Mouse (Mus musculus): ENCODE results near the gene Ccdc86. TPM values are rescaled to one million over a fixed set of nuclear protein-coding genes. Genes with fewer than 3 reads are reported as not detected.

Ccdc86 gene
- total RNA-seq, 1 experiment: 25.7 TPM

DNA sequence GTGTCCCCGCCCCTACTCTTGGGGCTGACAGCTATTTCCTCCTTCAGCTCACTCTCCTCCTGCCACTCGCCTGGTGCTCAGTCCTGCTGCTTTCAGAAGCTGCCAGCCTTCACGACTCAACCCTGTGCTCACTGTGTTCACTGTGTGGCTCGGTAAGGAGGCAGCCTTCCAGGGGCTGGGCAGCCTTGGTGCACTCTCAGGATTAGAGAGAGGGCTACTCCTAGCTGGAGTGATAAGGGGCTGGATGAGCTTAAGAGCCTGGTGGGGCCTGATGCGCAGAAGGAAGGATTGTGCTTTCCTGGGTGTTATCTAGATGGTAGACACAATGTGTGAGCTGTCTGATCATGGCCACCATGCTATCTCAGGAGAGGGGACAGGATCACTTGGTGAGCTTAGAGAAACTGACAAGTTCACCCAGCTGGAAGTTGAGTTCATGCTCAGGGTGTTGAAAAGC is 11.9 kb downstream of the Ccdc86 start, which contains the start of gene Ptgdr2:
Gene Ptgdr2, plus strand, starts transcription at position 51 of the 454 bp plus-strand sequence.
- no peak within 1 kb of the TSS for H3K4me3 ChIP-seq (ENCODE audit: insufficient read depth in 1 of 2, low read depth in 1 of 2, low read length in 2 of 2, poor library complexity in 1 of 2, severe bottlenecking in 1 of 2)
- peaks cover 6% of the 10 kb centered on the region for H3K36me3 ChIP-seq (ENCODE audit: control insufficient read depth, insufficient read depth, low read length, poor library complexity, severe bottlenecking)
- peaks cover 2 to 10% of the 10 kb centered on the region in 2 experiments; a peak in 2 of 4 replicates for H3K4me1 ChIP-seq (ENCODE audit: control insufficient read depth in 2 of 2, insufficient read depth in 2 of 2, low read length in 2 of 2, poor library complexity in 1 of 2)
- in situ Hi-C loops (cut with MboI; ENCODE audit: low sequenced_read_pairs in 2 of 2, unreplicated experiment in 2 of 2): no loop called here
- no peak for DNase-seq (ENCODE audit: low read depth, low spot score)
- H3K9me3 ChIP-seq (ENCODE audit: control insufficient read depth, insufficient read depth, low read depth, low read length): no peaks in the 10 kb centered on the region
- no peak within 1 kb of the TSS for H3K27ac ChIP-seq (ENCODE audit: insufficient read depth, low read depth, low read length, poor library complexity, severe bottlenecking)
- H3K9ac ChIP-seq (ENCODE audit: insufficient read depth, low read depth, low read length, poor library complexity, severe bottlenecking): no peak within 1 kb of the TSS
- TF ChIP-seq ZC3H11A (IDR thresholded peaks at IDR 0.05; ENCODE audit: borderline replicate concordance, low read depth, low read length) (no peak), ZNF384 (IDR thresholded peaks at IDR 0.05; ENCODE audit: low read depth, low read length) (no peak), HCFC1 (IDR thresholded peaks at IDR 0.05; ENCODE audit: borderline replicate concordance, insufficient read depth, low read length) (no peak), MAFK (IDR thresholded peaks at IDR 0.05; ENCODE audit: insufficient read depth, low read depth, low read length) (no peak), CHD2 (IDR thresholded peaks at IDR 0.05; ENCODE audit: low read depth, low read length) (no peak)

GRCm38 (mm10) chr19:10936077-10936476 is 13.0 kb downstream of the Ccdc86 start:
- DNase-seq (ENCODE audit: low read depth, low spot score): no peak
- Histone ChIP-seq H3K9ac (ENCODE audit: insufficient read depth, low read depth, low read length, poor library complexity, severe bottlenecking) (no peak overlapping the region), H3K9me3 (ENCODE audit: control insufficient read depth, insufficient read depth, low read depth, low read length) (no peaks in the 10 kb centered on the region), H3K36me3 (ENCODE audit: control insufficient read depth, insufficient read depth, low read length, poor library complexity, severe bottlenecking) (no peaks in the 10 kb centered on the region), H3K4me1 (ENCODE audit: control insufficient read depth in 2 of 2, insufficient read depth in 2 of 2, low read length in 2 of 2, poor library complexity in 1 of 2) (peaks cover 0 to 10% of the 10 kb centered on the region in 2 experiments; a peak in 2 of 4 replicates), H3K4me3 (ENCODE audit: insufficient read depth in 1 of 2, low read depth in 1 of 2, low read length in 2 of 2, poor library complexity in 1 of 2, severe bottlenecking in 1 of 2) (no peak overlapping the region), H3K27ac (ENCODE audit: insufficient read depth, low read depth, low read length, poor library complexity, severe bottlenecking) (no peak overlapping the region)
- in situ Hi-C loops (cut with MboI; ENCODE audit: low sequenced_read_pairs in 2 of 2, unreplicated experiment in 2 of 2): no loop called here
- no peak for TF ChIP-seq MAFK (IDR thresholded peaks at IDR 0.05; ENCODE audit: insufficient read depth, low read depth, low read length)
- peak; percentile 28; the same call in 1 of the 2 replicates for TF ChIP-seq ZC3H11A (IDR thresholded peaks at IDR 0.05; ENCODE audit: borderline replicate concordance, low read depth, low read length)

DNA sequence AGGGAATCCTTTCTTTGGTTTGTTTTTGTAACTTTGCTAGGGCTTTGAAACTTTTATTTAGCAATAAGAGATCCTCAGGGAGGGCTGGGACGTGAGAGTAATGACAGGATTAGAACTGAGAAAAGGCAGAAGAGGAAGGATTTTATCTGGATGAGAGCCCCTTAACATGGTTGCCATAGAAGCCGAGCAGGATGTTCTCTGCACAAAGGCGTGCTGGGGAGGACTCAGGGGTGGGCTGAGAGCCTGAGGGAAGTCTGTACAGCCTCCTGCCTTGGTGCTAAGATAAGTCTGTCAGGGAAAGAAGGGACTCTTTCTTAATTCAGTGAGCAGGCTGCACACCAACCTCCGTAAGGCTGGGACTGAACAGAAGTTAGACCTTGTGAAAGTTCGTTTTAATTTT is 14.0 kb downstream of the Ccdc86 start:
- Histone ChIP-seq H3K9me3 (ENCODE audit: control insufficient read depth, insufficient read depth, low read depth, low read length) (no peaks in the 10 kb centered on the region), H3K4me3 (ENCODE audit: insufficient read depth in 1 of 2, low read depth in 1 of 2, low read length in 2 of 2, poor library complexity in 1 of 2, severe bottlenecking in 1 of 2) (no peak overlapping the region), H3K36me3 (ENCODE audit: control insufficient read depth, insufficient read depth, low read length, poor library complexity, severe bottlenecking) (no peaks in the 10 kb centered on the region), H3K27ac (ENCODE audit: insufficient read depth, low read depth, low read length, poor library complexity, severe bottlenecking) (no peak overlapping the region), H3K9ac (ENCODE audit: insufficient read depth, low read depth, low read length, poor library complexity, severe bottlenecking) (no peak overlapping the region), H3K4me1 (ENCODE audit: control insufficient read depth in 2 of 2, insufficient read depth in 2 of 2, low read length in 2 of 2, poor library complexity in 1 of 2) (peaks cover 0 to 2% of the 10 kb centered on the region in 2 experiments; a peak in 2 of 4 replicates)
- DNase-seq (ENCODE audit: low read depth, low spot score): no peak
- in situ Hi-C loops (cut with MboI; ENCODE audit: low sequenced_read_pairs in 2 of 2, unreplicated experiment in 2 of 2): no loop called here
- TF ChIP-seq ZC3H11A (IDR thresholded peaks at IDR 0.05; ENCODE audit: borderline replicate concordance, low read depth, low read length) (no peak), MAFK (IDR thresholded peaks at IDR 0.05; ENCODE audit: insufficient read depth, low read depth, low read length) (no peak), ZNF384 (IDR thresholded peaks at IDR 0.05; ENCODE audit: low read depth, low read length) (no peak), CHD2 (IDR thresholded peaks at IDR 0.05; ENCODE audit: low read depth, low read length) (no peak), HCFC1 (IDR thresholded peaks at IDR 0.05; ENCODE audit: borderline replicate concordance, insufficient read depth, low read length) (no peak)

- Histone ChIP-seq H3K9ac (ENCODE audit: insufficient read depth, low read depth, low read length, poor library complexity, severe bottlenecking) (no peak overlapping the region), H3K4me3 (ENCODE audit: insufficient read depth in 1 of 2, low read depth in 1 of 2, low read length in 2 of 2, poor library complexity in 1 of 2, severe bottlenecking in 1 of 2) (no peak overlapping the region), H3K4me1 (ENCODE audit: control insufficient read depth in 2 of 2, insufficient read depth in 2 of 2, low read length in 2 of 2, poor library complexity in 1 of 2) (peaks cover 0 to 2% of the 10 kb centered on the region in 2 experiments; a peak in 1 of 4 replicates), H3K27ac (ENCODE audit: insufficient read depth, low read depth, low read length, poor library complexity, severe bottlenecking) (no peak overlapping the region), H3K9me3 (ENCODE audit: control insufficient read depth, insufficient read depth, low read depth, low read length) (no peaks in the 10 kb centered on the region), H3K36me3 (ENCODE audit: control insufficient read depth, insufficient read depth, low read length, poor library complexity, severe bottlenecking) (no peaks in the 10 kb centered on the region)
- no peak for DNase-seq (ENCODE audit: low read depth, low spot score)
- TF ChIP-seq CHD2 (IDR thresholded peaks at IDR 0.05; ENCODE audit: low read depth, low read length) (no peak), ZC3H11A (IDR thresholded peaks at IDR 0.05; ENCODE audit: borderline replicate concordance, low read depth, low read length) (no peak), MAFK (IDR thresholded peaks at IDR 0.05; ENCODE audit: insufficient read depth, low read depth, low read length) (no peak), HCFC1 (IDR thresholded peaks at IDR 0.05; ENCODE audit: borderline replicate concordance, insufficient read depth, low read length) (no peak), ZNF384 (IDR thresholded peaks at IDR 0.05; ENCODE audit: low read depth, low read length) (no peak)
- in situ Hi-C loops (cut with MboI; ENCODE audit: low sequenced_read_pairs in 2 of 2, unreplicated experiment in 2 of 2): no loop called here
Observed at GRCm38 (mm10) chr19:10930641-10931040, 18.4 kb downstream of the Ccdc86 start.

GRCm38 (mm10) chr19:10926666-10927065 is 22.4 kb downstream of the Ccdc86 start:
- Histone ChIP-seq H3K9me3 (ENCODE audit: control insufficient read depth, insufficient read depth, low read depth, low read length) (no peaks in the 10 kb centered on the region), H3K36me3 (ENCODE audit: control insufficient read depth, insufficient read depth, low read length, poor library complexity, severe bottlenecking) (no peaks in the 10 kb centered on the region)
- in situ Hi-C loops (cut with MboI; ENCODE audit: low sequenced_read_pairs in 2 of 2, unreplicated experiment in 2 of 2): no loop called here

More at GRCm38 (mm10) chr19:10926666-10927065, 22.4 kb downstream of the Ccdc86 start:
- Histone ChIP-seq H3K27ac (ENCODE audit: insufficient read depth, low read depth, low read length, poor library complexity, severe bottlenecking) (no peak overlapping the region), H3K9ac (ENCODE audit: insufficient read depth, low read depth, low read length, poor library complexity, severe bottlenecking) (no peak overlapping the region), H3K4me3 (ENCODE audit: insufficient read depth in 1 of 2, low read depth in 1 of 2, low read length in 2 of 2, poor library complexity in 1 of 2, severe bottlenecking in 1 of 2) (no peak overlapping the region), H3K4me1 (ENCODE audit: control insufficient read depth in 2 of 2, insufficient read depth in 2 of 2, low read length in 2 of 2, poor library complexity in 1 of 2) (peaks cover 0 to 2% of the 10 kb centered on the region in 2 experiments; a peak in 1 of 4 replicates)
- no peak for DNase-seq (ENCODE audit: low read depth, low spot score)
- TF ChIP-seq ZC3H11A (IDR thresholded peaks at IDR 0.05; ENCODE audit: borderline replicate concordance, low read depth, low read length) (no peak), ZNF384 (IDR thresholded peaks at IDR 0.05; ENCODE audit: low read depth, low read length) (peak; percentile 70; the same call in 1 of the 2 replicates)

Measured in ES-E14 (cell line).